Mouse (Mus musculus) G1E (cell line): Measurements from ENCODE around the gene Mtg2. TPM values are rescaled to one million over a fixed set of nuclear protein-coding genes. Genes with fewer than 3 reads are reported as not detected.

Experiments used
- ATAC-seq: 2 replicates; pipeline ENCODE4 v1.8.0; 2016; ENCODE audit warnings: mild to moderate bottlenecking; ENCODE audit not compliant: insufficient number of reproducible peaks, poor library complexity, low FRiP score, severe bottlenecking; ENCODE audit errors: extremely low read depth
- DNase-seq: peaks from one replicate; pipeline ENCODE4 v3.0.0; 2012; ENCODE audit warnings: low spot score
- H3K27me3 ChIP-seq: 2 replicates; pipeline ENCODE4 v1.6.1; 2012; ENCODE audit warnings: mild to moderate bottlenecking, low read length, inconsistent platforms; ENCODE audit not compliant: insufficient read depth
- H3K36me3 ChIP-seq: replicated peaks from 2 replicates; pipeline ENCODE3; 2012; ENCODE audit warnings: mild to moderate bottlenecking, inconsistent platforms
- H3K4me1 ChIP-seq: 2 replicates; pipeline ENCODE4 v1.6.1; 2012; ENCODE audit warnings: low read depth, low read length, inconsistent platforms, mixed read lengths; ENCODE audit not compliant: insufficient read depth
- H3K4me3 ChIP-seq: 2 replicates; pipeline ENCODE4 v1.5.1; 2012; ENCODE audit warnings: low read depth, mild to moderate bottlenecking, inconsistent platforms, low read length, moderate library complexity, mixed read lengths
- H3K9me3 ChIP-seq: replicated peaks from 2 replicates; pipeline ENCODE4 v1.6.1; 2012; ENCODE audit warnings: inconsistent platforms
- CTCF ChIP-seq: IDR thresholded peaks from 2 replicates; pipeline ENCODE4 v1.5.1; 2012; ENCODE audit warnings: low read depth, low read length, inconsistent platforms, mixed read lengths
- GATA1 ChIP-seq: IDR thresholded peaks from 2 replicates; pipeline ENCODE4 v1.6.1; 2012; ENCODE audit warnings: borderline replicate concordance, low read length, inconsistent platforms, mixed read lengths
- GATA2 ChIP-seq: IDR thresholded peaks from 2 replicates; pipeline ENCODE4 v1.6.1; 2012; ENCODE audit warnings: low read depth, low read length, inconsistent platforms, borderline replicate concordance
- POLR2AphosphoS5 ChIP-seq: IDR thresholded peaks from 2 replicates; pipeline ENCODE4 v1.6.1; 2012; ENCODE audit warnings: low read depth, low read length, inconsistent platforms; ENCODE audit not compliant: insufficient replicate concordance
- TAL1 ChIP-seq: conservative IDR thresholded peaks from 2 replicates; pipeline ENCODE4 v1.6.1; 2012; ENCODE audit warnings: low read depth, low read length, inconsistent platforms, mixed read lengths
- polyA plus RNA-seq: library from polyadenylated mRNA; stranded (reverse); fragments of >175 nt; gene quantifications from 2 replicates; pipeline ENCODE4 v1.2.3, GENCODE M21; 2012
- total RNA-seq, 2 experiments: library from RNA; stranded (forward) in 1 of 2; stranded (reverse) in 1 of 2; fragments of 200-1000 nt in 1 of 2; fragments of >200 nt in 1 of 2; fragmentation: Nextera tagmentation in 1 of 2; gene quantifications; 2 replicates each; pipeline ENCODE4 v1.2.3; 2014 to 2017

Gene Mtg2
- total and polyA plus RNA-seq, 3 experiments = 12.3 to 21.7 (median 12.9) TPM

GRCm38 (mm10) chr2:180087472-180087871 lies 17.1 kb downstream of the Mtg2 start:
- TF ChIP-seq TAL1 (no peak), CTCF (no peak), GATA2 (no peak), GATA1 (no peak), POLR2AphosphoS5 (no peak)
- peaks cover 25% of the 10 kb centered on the region for H3K27me3 ChIP-seq
- ATAC-seq = no peak
- peaks cover 48% of the 10 kb centered on the region for H3K36me3 ChIP-seq
- DNase-seq = no peak
- no peaks in the 10 kb centered on the region for H3K4me1 ChIP-seq
- H3K4me3 ChIP-seq = no peak overlapping the region
- H3K9me3 ChIP-seq = no peaks in the 10 kb centered on the region

DNA sequence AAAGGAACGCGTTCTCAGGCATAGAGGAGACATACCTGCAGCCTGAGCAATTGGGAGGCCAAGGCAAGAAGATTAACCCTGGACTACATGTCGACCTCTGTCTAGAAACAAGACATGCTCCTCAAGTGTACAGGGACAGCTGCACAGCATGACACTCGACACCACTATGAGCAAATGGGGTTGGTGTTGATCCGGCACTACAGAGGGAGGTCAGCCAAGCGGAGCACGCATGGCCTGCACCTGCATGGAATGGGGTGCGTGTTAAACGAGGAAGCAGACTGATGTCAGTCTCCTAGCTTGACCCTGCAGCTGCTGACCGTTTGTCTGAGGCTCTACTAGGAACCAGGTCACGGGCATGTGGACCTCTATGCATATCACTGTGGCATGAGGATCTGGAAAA lies 19.9 kb downstream of the Mtg2 start:
- Histone ChIP-seq H3K27me3 (peaks cover 34% of the 10 kb centered on the region), H3K36me3 (peaks cover 21% of the 10 kb centered on the region), H3K4me1 (no peaks in the 10 kb centered on the region), H3K9me3 (no peaks in the 10 kb centered on the region), H3K4me3 (no peak overlapping the region)
- ATAC-seq (no peak), DNase-seq (no peak)
- TF ChIP-seq POLR2AphosphoS5 (no peak), TAL1 (no peak)

DNA sequence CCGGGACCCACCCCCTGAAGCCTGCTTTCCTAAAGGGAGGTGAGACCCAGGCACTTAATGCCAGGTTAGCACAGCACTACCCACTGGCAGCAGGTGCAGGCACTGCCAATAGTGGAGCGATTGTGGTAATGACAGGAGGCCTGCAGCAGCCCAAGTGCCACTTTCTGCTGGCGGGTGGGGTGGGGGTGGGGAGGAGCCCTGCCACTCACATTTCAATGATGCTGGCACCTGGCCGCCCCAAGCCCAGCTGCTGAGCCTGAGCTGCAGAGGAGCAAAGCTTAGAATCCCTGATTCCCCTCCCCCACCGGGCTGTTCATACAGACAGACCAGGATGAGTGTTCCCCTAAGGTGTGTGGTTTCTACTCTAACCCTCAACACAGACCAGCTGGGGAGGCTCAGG lies 25.3 kb downstream of the Mtg2 start:
- Histone ChIP-seq H3K4me3 (no peak overlapping the region), H3K36me3 (no peaks in the 10 kb centered on the region), H3K9me3 (no peaks in the 10 kb centered on the region), H3K27me3 (peaks cover 60% of the 10 kb centered on the region), H3K4me1 (no peaks in the 10 kb centered on the region)
- TF ChIP-seq GATA1 (no peak), POLR2AphosphoS5 (no peak), CTCF (no peak), TAL1 (no peak), GATA2 (no peak)
- ATAC-seq (no peak), DNase-seq (no peak)

DNA sequence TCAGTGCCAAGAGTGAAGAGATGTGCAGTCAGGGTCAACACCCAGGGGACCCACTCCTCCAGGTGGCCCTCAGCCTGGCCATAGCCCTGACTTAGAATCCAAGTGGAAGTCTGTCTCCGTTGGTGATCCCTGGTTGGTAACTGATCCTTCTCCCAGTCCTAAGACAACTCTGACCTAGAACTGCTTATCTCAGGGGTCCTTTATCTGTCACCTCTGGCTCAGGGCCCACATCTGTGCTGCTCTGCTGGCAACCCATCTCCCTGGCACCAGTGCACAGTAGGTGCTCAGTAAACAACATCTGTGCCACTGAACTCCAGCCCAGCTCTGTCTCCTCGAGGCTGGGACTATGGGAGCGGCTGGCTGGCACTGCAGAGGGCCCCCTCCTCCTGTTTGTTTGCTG lies 27.2 kb downstream of the Mtg2 start:
- Histone ChIP-seq H3K36me3 (no peaks in the 10 kb centered on the region), H3K4me1 (no peaks in the 10 kb centered on the region), H3K9me3 (no peaks in the 10 kb centered on the region), H3K4me3 (no peak overlapping the region), H3K27me3 (peaks cover 76% of the 10 kb centered on the region)
- ATAC-seq (no peak), DNase-seq (no peak)
- TF ChIP-seq TAL1 = no peak
- no peak for TF ChIP-seq POLR2AphosphoS5
- no peak for TF ChIP-seq GATA2

GRCm38 (mm10) chr2:180098167-180098566 lies 27.8 kb downstream of the Mtg2 start:
- DNase-seq (no peak), ATAC-seq (no peak)
- Histone ChIP-seq H3K27me3 (peaks cover 82% of the 10 kb centered on the region), H3K4me1 (no peaks in the 10 kb centered on the region), H3K9me3 (no peaks in the 10 kb centered on the region), H3K36me3 (no peaks in the 10 kb centered on the region), H3K4me3 (no peak overlapping the region)
- TF ChIP-seq POLR2AphosphoS5 (no peak), GATA2 (no peak), CTCF (no peak), GATA1 (no peak), TAL1 (no peak)

DNA sequence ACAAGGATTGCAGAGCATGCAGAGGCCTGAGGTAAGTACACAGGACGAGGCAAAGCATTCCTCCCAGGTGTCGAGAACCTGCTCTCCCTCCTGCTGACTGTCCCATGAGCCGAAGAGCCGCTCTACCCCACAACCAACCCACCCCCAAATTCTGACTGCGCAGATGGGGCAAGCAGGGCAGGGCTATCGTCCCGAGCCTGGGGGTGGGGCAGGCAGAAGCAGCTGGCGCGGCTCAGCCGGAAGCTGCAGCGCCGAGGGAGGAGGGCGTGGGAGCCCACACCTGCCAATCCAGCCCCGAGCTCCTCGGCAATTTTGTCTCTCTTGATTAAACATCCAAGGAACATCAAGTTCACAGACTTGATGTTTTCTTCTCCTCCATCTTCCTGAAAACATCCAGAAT lies 29.1 kb downstream of the Mtg2 start:
- Histone ChIP-seq H3K4me1 (peaks cover 11% of the 10 kb centered on the region), H3K9me3 (no peaks in the 10 kb centered on the region), H3K27me3 (peaks cover 89% of the 10 kb centered on the region), H3K36me3 (no peaks in the 10 kb centered on the region), H3K4me3 (no peak overlapping the region)
- DNase-seq = no peak
- no peak for ATAC-seq
- TF ChIP-seq GATA1 (no peak), TAL1 (no peak), POLR2AphosphoS5 (no peak), CTCF (no peak), GATA2 (no peak)

DNA sequence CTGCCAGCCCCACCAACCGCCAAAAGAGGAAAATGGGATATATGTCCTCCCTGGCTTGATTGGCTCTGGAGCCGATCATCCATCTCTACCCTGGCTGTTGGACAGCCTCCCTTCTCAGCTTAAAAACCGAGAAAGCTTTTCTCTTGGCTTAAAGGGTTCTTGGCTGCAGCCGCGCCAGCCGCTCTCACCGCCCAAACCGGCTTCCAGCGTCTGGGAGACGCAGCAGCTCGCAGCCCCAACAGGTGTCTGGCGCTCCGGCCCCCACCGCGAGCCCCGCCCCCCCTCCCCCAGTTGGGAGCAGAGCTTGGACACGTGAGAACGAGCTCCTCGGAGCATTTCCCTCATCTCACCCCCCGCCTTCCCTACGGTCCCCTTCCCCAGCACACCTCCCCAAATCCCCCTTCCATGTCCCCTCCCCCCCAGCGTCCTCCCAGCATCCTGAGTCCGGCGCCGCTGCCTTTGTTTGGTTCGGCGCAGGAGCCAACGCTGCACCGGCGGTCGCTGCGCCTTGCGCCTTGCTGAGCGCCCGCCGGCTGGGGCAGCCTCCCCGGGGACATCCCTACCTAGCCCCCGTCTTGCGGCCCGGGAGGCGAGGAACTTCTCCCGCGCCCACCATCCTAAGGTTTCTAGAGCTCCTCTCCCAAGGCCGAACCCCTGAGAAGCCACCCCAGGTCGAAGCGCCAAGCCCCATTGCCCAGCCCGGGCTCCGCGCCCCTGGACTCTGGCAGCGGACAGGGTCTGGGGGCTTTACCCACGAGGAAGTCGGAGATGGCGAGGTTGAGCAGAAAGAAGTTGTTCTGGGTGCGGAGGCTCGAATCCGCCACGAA lies 33.0 kb downstream of the Mtg2 start:
- Histone ChIP-seq H3K4me1 (peaks cover 21% of the 10 kb centered on the region), H3K9me3 (no peaks in the 10 kb centered on the region), H3K36me3 (no peaks in the 10 kb centered on the region), H3K27me3 (peaks cover 81% of the 10 kb centered on the region), H3K4me3 (peak overlapping the region; percentile 65; the same call in 1 of the 2 replicates)
- ATAC-seq (no peak), DNase-seq (no peak)
- TF ChIP-seq CTCF (no peak), TAL1 (no peak), GATA1 (no peak), GATA2 (no peak), POLR2AphosphoS5 (no peak)
